ENCODE assay signal across 9 mouse cellular contexts in genomic region chr14:75136119-75136966, GRCm38 (mm10). TPM values are rescaled to one million over a fixed set of nuclear protein-coding genes. Genes with fewer than 3 reads are reported as not detected.
DNase-seq lines count a peak whose midpoint lies in the region; ATAC-seq lines count a peak whose summit lies in the region.
"Had no signal": no experiment of that assay in that cellular context is flagged by ENCODE, and none has a peak within 500 bp of the region (broad histone marks: within the 10 kb centered on the region; RNA-seq: fewer than 3 reads in every experiment).

No protein-coding gene starts in this region.

- no peaks in the 10 kb centered on the region for H3K4me1 ChIP-seq in intestine, embryonic 15.5 days (replicated peaks)
- H3K4me1 ChIP-seq in forebrain, embryonic 13.5 days, result no peaks in the 10 kb centered on the region
- no peaks in the 10 kb centered on the region for H3K4me1 ChIP-seq in neural tube, embryonic 15.5 days
- H3K4me1 ChIP-seq: midbrain, embryonic 12.5 days had no signal

- 49% methylated on average over 25 of the region's 25 CpGs for WGBS in intestine, embryonic 15.5 days
- WGBS in forebrain, embryonic 13.5 days, result 85% methylated on average over 25 of the region's 25 CpGs
- 82% methylated on average over 25 of the region's 25 CpGs for WGBS in neural tube, embryonic 15.5 days

- ATAC-seq in intestine, embryonic 15.5 days, result peak; percentile 63
- ATAC-seq in megakaryocyte, adult 5-6 weeks (ENCODE audit: poor library complexity, severe bottlenecking), result peak; percentile 86
- ATAC-seq in forebrain, embryonic 13.5 days, result no peak
- ATAC-seq in neural tube, embryonic 15.5 days (ENCODE audit: low FRiP score), result no peak

- no peaks in the 10 kb centered on the region for H3K36me3 ChIP-seq in intestine, embryonic 15.5 days
- no peaks in the 10 kb centered on the region for H3K36me3 ChIP-seq in forebrain, embryonic 13.5 days (ENCODE audit: poor library complexity, severe bottlenecking)
- H3K36me3 ChIP-seq in neural tube, embryonic 15.5 days, result no peaks in the 10 kb centered on the region
- H3K36me3 ChIP-seq: midbrain, embryonic 12.5 days had no signal

- H3K4me3 ChIP-seq in intestine, embryonic 15.5 days (replicated peaks), result peak overlapping the region; percentile 14; the same call in 1 of the 2 replicates
- no peak overlapping the region for H3K4me3 ChIP-seq in forebrain, embryonic 13.5 days
- no peak overlapping the region for H3K4me3 ChIP-seq in neural tube, embryonic 15.5 days (replicated peaks)
- H3K4me3 ChIP-seq: midbrain, embryonic 12.5 days had no signal

- peak; percentile 44 for DNase-seq in A20 (ENCODE audit: low read depth, low spot score)
- peak; percentile 50 for DNase-seq in CD4-positive, CD25-positive, alpha-beta regulatory T cell, adult 2 months (ENCODE audit: low read depth, low spot score)
- no peak for DNase-seq in cerebellum, adult 9-10 months
- DNase-seq: gastrocnemius, postnatal 14 days had no signal

- no peaks in the 10 kb centered on the region for H3K9me3 ChIP-seq in intestine, embryonic 15.5 days
- no peaks in the 10 kb centered on the region for H3K9me3 ChIP-seq in forebrain, embryonic 13.5 days (replicated peaks)
- no peaks in the 10 kb centered on the region for H3K9me3 ChIP-seq in neural tube, embryonic 15.5 days (replicated peaks)
- H3K9me3 ChIP-seq: midbrain, embryonic 12.5 days had no signal

- peak overlapping the region; percentile 6; the same call in 1 of the 2 replicates for H3K27ac ChIP-seq in intestine, embryonic 15.5 days
- H3K27ac ChIP-seq in forebrain, embryonic 13.5 days, result no peak overlapping the region
- no peak overlapping the region for H3K27ac ChIP-seq in neural tube, embryonic 15.5 days (replicated peaks)
- H3K27ac ChIP-seq: midbrain, embryonic 12.5 days had no signal

- H3K27me3 ChIP-seq in intestine, embryonic 15.5 days (replicated peaks), result no peaks in the 10 kb centered on the region
- no peaks in the 10 kb centered on the region; the same call in 1 of the 2 replicates for H3K27me3 ChIP-seq in forebrain, embryonic 13.5 days
- no peaks in the 10 kb centered on the region for H3K27me3 ChIP-seq in neural tube, embryonic 15.5 days (replicated peaks)

- H3K9ac ChIP-seq in intestine, embryonic 15.5 days, result no peak overlapping the region
- no peak overlapping the region for H3K9ac ChIP-seq in forebrain, embryonic 13.5 days
- H3K9ac ChIP-seq in neural tube, embryonic 15.5 days (replicated peaks), result no peak overlapping the region
- H3K9ac ChIP-seq: midbrain, embryonic 12.5 days had no signal

- peak overlapping the region; percentile 40 for H3K4me2 ChIP-seq in intestine, embryonic 15.5 days (replicated peaks)
- H3K4me2 ChIP-seq in forebrain, embryonic 13.5 days, result no peak overlapping the region
- no peak overlapping the region for H3K4me2 ChIP-seq in neural tube, embryonic 15.5 days
- H3K4me2 ChIP-seq: midbrain, embryonic 12.5 days had no signal

RNA-seq across cellular contexts. Expression of gene Lcp1, which starts 5.4 kb away (rescaled TPM):
- 81.6 and 81.9 TPM in 2 replicates for polyA plus RNA-seq in intestine, embryonic 15.5 days (2015; fragmentation: Nextera tagmentation; extraction: Ambion mirVana)
- 1,031 and 1,064 TPM in 2 replicates for total RNA-seq in megakaryocyte, adult 5-6 weeks (2015)
- 669 and 719 TPM in 2 replicates for total RNA-seq in megakaryocyte, adult 5-6 weeks (2017)
- polyA plus RNA-seq in forebrain, embryonic 13.5 days (2015; fragmentation: Nextera tagmentation; extraction: Ambion mirVana), result 14.8 and 14.9 TPM in 2 replicates
- 12.4 and 38.7 TPM in 2 replicates for polyA plus RNA-seq in neural tube, embryonic 15.5 days (2015; fragmentation: Nextera tagmentation; extraction: Ambion mirVana)

RNA-seq across cellular contexts. Expression of gene Lrrc63, which starts 5.7 kb away (rescaled TPM):
- polyA plus RNA-seq in intestine, embryonic 15.5 days (2015; fragmentation: Nextera tagmentation; extraction: Ambion mirVana), result 0.05 TPM in 1 of 2 replicates, not detected in the other
- total RNA-seq in megakaryocyte, adult 5-6 weeks (2015), result 0.09 and 0.11 TPM in 2 replicates
- total RNA-seq in megakaryocyte, adult 5-6 weeks (2017), result 0.12 and 0.37 TPM in 2 replicates
- 0.10 and 0.11 TPM in 2 replicates for polyA plus RNA-seq in forebrain, embryonic 13.5 days (2015; fragmentation: Nextera tagmentation; extraction: Ambion mirVana)
- polyA plus RNA-seq in neural tube, embryonic 15.5 days (2015; fragmentation: Nextera tagmentation; extraction: Ambion mirVana), result not detected in 2 replicates
- total RNA-seq: gastrocnemius, postnatal 14 days had no signal

Comparison
In these comparisons a context has a peak if more than half of its experiments do, and no peak if none do; other contexts are left out.
1. ATAC-seq: peak in intestine, embryonic 15.5 days (single experiment) and megakaryocyte, adult 5-6 weeks (single experiment); none in forebrain, embryonic 13.5 days (single experiment) and neural tube, embryonic 15.5 days (single experiment).